Mouse (Mus musculus) liver, embryonic 11.5 days (tissue): Measurements from ENCODE around the gene Clec2h. TPM values are rescaled to one million over a fixed set of nuclear protein-coding genes. Genes with fewer than 3 reads are reported as not detected.
"Not testable (repeated sequence)": the region's sequence is repeated elsewhere in the genome, so short reads cannot be mapped to it uniquely, and the experiment has no call there.

ENCODE experiments used
- ATAC-seq: fragments of 200-750 bp; cut with Nextera tagmentation; replicated peaks from 2 replicates; pipeline ENCODE4 v1.8.0; 2017; ENCODE audit warnings: moderate number of reproducible peaks, mild to moderate bottlenecking, moderate TSS enrichment, moderate library complexity; ENCODE audit not compliant: low FRiP score
- DNase-seq: peaks from one replicate; pipeline ENCODE4 v3.0.0-alpha.2; 2017; ENCODE audit warnings: low spot score
- H3K27ac ChIP-seq: fragments of 300-500 bp; sonication (generic); 2 replicates; pipeline ENCODE4 v1.5.1; 2014; ENCODE audit warnings: mild to moderate bottlenecking, low read depth, low read length, control low read depth
- H3K27me3 ChIP-seq: fragments of 300-500 bp; sonication (generic); replicated peaks from 2 replicates; pipeline ENCODE4 v1.6.1; 2014; ENCODE audit warnings: low read length, mixed read lengths; ENCODE audit not compliant: control insufficient read depth, insufficient read depth
- H3K36me3 ChIP-seq: fragments of 300-500 bp; sonication (generic); 2 replicates; pipeline ENCODE4 v1.6.1; 2014; ENCODE audit warnings: mild to moderate bottlenecking, low read length, moderate library complexity, mixed read lengths; ENCODE audit not compliant: control insufficient read depth, insufficient read depth
- H3K4me1 ChIP-seq: fragments of 300-500 bp; sonication (generic); replicated peaks from 2 replicates; pipeline ENCODE4 v1.6.1; 2014; ENCODE audit warnings: low read length, mixed read lengths; ENCODE audit not compliant: control insufficient read depth, insufficient read depth
- H3K4me2 ChIP-seq: fragments of 300-500 bp; sonication (generic); 2 replicates; pipeline ENCODE4 v1.6.1; 2014; ENCODE audit warnings: mild to moderate bottlenecking, control low read depth, moderate library complexity
- H3K4me3 ChIP-seq: fragments of 300-500 bp; sonication (generic); 2 replicates; pipeline ENCODE4 v1.5.1; 2014; ENCODE audit warnings: low read depth, low read length, control low read depth
- H3K9ac ChIP-seq: fragments of 300-500 bp; sonication (generic); 2 replicates; pipeline ENCODE4 v1.6.1; 2014; ENCODE audit warnings: low read depth, low read length, control low read depth
- H3K9me3 ChIP-seq: fragments of 300-500 bp; sonication (generic); 2 replicates; pipeline ENCODE4 v1.6.1; 2016; ENCODE audit warnings: low read length, inconsistent platforms, mixed read lengths; ENCODE audit not compliant: control insufficient read depth
- WGBS: fragments of 180-500 bp; shearing (Covaris S2); extraction: QIAGEN DNeasy Blood & Tissue Kit; methylation state at CpG from one replicate; pipeline ENCODE4 v1.1.7; 2014; 5-methylcytosine and 5-hydroxymethylcytosine counted together
- polyA plus RNA-seq: library from polyadenylated mRNA; unstranded; fragments of >200 nt; fragmentation: Nextera tagmentation; extraction: Ambion mirVana; gene quantifications from 2 replicates; pipeline ENCODE4 v1.2.1, GENCODE M21; 2014

The Clec2h gene
- polyA plus RNA-seq, 1 experiment from 2014 or later = not detected

GRCm38 (mm10) chr6:128641116-128641716, 21.0 kb upstream of the Clec2h start:
- Histone ChIP-seq H3K36me3 (no peaks in the 10 kb centered on the region), H3K4me2 (no peak overlapping the region), H3K4me1 (no peaks in the 10 kb centered on the region), H3K27ac (no peak overlapping the region), H3K9me3 (no peaks in the 10 kb centered on the region), H3K4me3 (no peak overlapping the region), H3K27me3 (no peaks in the 10 kb centered on the region), H3K9ac (no peak overlapping the region)
- 65% methylated on average over 2 of the region's 2 CpGs for WGBS
- DNase-seq = no peak
- no peak for ATAC-seq

- Histone ChIP-seq H3K36me3 (no peaks in the 10 kb centered on the region), H3K9me3 (no peaks in the 10 kb centered on the region), H3K4me3 (no peak overlapping the region), H3K4me2 (no peak overlapping the region), H3K9ac (no peak overlapping the region), H3K4me1 (no peaks in the 10 kb centered on the region), H3K27me3 (no peaks in the 10 kb centered on the region), H3K27ac (no peak overlapping the region)
- no peak for DNase-seq
- no peak for ATAC-seq
- WGBS = 59% methylated on average over 2 of the region's 2 CpGs
Observed at GRCm38 (mm10) chr6:128643999-128644398, 18.2 kb upstream of the Clec2h start.

DNA sequence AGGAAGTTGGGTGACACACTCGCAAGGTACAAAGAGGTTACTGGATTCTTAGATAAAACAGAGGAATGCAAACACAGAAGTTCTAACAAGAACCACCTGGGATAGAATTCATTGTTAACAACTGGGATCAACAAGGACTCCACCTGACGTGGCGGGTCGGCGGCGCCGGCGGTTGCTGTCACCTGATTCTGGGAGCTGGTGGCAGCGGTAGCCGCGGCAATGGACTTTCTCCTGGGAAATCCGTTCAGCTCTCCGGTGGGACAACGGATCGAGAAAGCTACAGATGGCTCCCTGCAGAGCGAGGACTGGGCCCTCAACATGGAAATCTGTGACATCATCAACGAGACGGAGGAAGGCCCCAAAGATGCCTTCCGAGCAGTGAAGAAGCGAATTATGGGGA, 17.5 kb upstream of the Clec2h start:
- not testable (repeated sequence) for DNase-seq, H3K4me2 ChIP-seq, ATAC-seq, H3K9me3 ChIP-seq, H3K36me3 ChIP-seq, H3K27ac ChIP-seq, H3K4me3 ChIP-seq, H3K27me3 ChIP-seq, H3K4me1 ChIP-seq, H3K9ac ChIP-seq
- WGBS = 94% methylated on average over 20 of the region's 20 CpGs

DNA sequence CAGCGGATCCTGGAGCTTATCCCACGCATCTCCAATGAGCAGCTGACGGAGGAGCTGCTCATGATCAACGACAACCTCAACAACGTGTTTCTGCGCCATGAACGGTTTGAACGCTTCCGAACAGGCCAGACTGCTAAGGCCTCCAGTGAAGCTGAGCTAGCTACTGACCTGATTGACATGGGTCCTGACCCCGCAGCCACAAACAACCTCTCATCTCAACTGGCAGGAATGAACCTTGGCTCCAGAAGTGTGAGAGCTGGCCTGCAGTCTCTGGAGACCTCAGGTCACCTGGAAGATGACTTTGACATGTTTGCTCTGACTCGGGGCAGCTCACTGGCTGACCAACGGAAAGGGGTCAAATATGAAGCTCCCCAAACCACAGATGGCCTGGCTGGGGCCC, 16.5 kb upstream of the Clec2h start:
- not testable (repeated sequence) for DNase-seq, H3K27me3 ChIP-seq, H3K27ac ChIP-seq, H3K9me3 ChIP-seq, H3K4me3 ChIP-seq, H3K9ac ChIP-seq, H3K4me2 ChIP-seq, H3K4me1 ChIP-seq, H3K36me3 ChIP-seq
- WGBS = 77% methylated on average over 12 of the region's 12 CpGs
- peak; percentile 47; the same call in 1 of the 2 replicates for ATAC-seq

- ATAC-seq (no peak), DNase-seq (no peak)
- Histone ChIP-seq H3K27ac (no peak overlapping the region), H3K9ac (no peak overlapping the region), H3K36me3 (no peaks in the 10 kb centered on the region), H3K4me1 (no peaks in the 10 kb centered on the region), H3K4me2 (no peak overlapping the region), H3K27me3 (no peaks in the 10 kb centered on the region), H3K9me3 (no peaks in the 10 kb centered on the region), H3K4me3 (no peak overlapping the region)
- WGBS = 85% methylated on average over 3 of the region's 3 CpGs
Observed at GRCm38 (mm10) chr6:128649681-128650080, 12.5 kb upstream of the Clec2h start.

DNA sequence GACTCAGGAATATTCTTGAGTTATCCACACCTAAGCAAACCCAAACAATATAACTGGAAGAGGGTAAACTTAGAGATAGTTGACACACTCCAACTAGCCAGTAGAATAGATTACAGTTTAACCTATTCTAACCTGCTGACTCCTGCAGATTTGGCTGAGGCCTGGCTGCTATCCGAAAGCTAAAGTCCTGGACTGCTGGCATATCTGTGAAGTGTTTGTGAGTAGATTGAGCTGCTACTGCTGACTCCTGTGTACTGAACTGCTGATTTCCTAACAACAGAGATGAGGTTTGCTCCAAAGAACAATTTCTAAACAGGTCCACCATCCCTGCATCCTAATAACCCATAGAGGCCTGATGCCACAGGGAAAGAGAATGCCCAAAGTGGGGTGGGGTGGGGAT, 12.0 kb upstream of the Clec2h start:
- ATAC-seq (no peak), DNase-seq (no peak)
- no peak overlapping the region for H3K4me3 ChIP-seq
- H3K27ac ChIP-seq = no peak overlapping the region
- H3K4me2 ChIP-seq = no peak overlapping the region
- 75% methylated on average over 1 of the region's 1 CpGs for WGBS
- H3K4me1 ChIP-seq = no peaks in the 10 kb centered on the region
- H3K36me3 ChIP-seq = no peaks in the 10 kb centered on the region
- no peak overlapping the region for H3K9ac ChIP-seq
- H3K27me3 ChIP-seq = no peaks in the 10 kb centered on the region
- H3K9me3 ChIP-seq = no peaks in the 10 kb centered on the region

GRCm38 (mm10) chr6:128650827-128651226, 11.4 kb upstream of the Clec2h start:
- not testable (repeated sequence) for H3K4me2 ChIP-seq, H3K4me1 ChIP-seq, H3K4me3 ChIP-seq, H3K36me3 ChIP-seq, H3K27me3 ChIP-seq, H3K27ac ChIP-seq, H3K9ac ChIP-seq, H3K9me3 ChIP-seq, ATAC-seq, DNase-seq
- WGBS = 81% methylated on average over 4 of the region's 7 CpGs

DNA sequence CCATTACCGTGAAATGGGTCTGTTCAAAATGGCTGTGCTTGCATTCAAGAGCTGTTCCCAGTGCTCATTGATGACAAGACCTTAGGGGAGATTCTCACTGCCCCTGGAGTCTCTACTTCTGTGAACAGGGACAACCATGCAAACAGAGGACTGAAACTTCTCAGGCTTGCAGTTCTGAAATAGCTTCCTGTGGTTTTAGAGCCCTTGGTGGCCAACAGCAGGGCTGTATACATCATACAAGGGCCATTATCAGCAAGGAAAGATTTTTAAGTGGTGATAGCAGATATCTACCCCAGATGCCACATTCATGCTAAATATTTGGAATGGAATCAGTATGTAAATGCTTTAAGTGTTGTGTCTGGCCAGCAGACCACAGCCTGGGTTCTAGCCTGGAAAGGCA, 9.2 kb upstream of the Clec2h start:
- H3K27me3 ChIP-seq = no peaks in the 10 kb centered on the region
- no peaks in the 10 kb centered on the region for H3K9me3 ChIP-seq
- ATAC-seq = no peak
- no peaks in the 10 kb centered on the region for H3K36me3 ChIP-seq
- no peaks in the 10 kb centered on the region for H3K4me1 ChIP-seq
- 91% methylated on average over 1 of the region's 1 CpGs for WGBS
- H3K4me2 ChIP-seq = no peak overlapping the region
- H3K9ac ChIP-seq = no peak overlapping the region
- H3K4me3 ChIP-seq = no peak overlapping the region
- DNase-seq = no peak
- H3K27ac ChIP-seq = no peak overlapping the region

GRCm38 (mm10) chr6:128661249-128661648, 936 bp upstream of the Clec2h start:
- WGBS = 83% methylated on average over 1 of the region's 1 CpGs
- Histone ChIP-seq H3K27ac (no peak overlapping the region), H3K9ac (no peak overlapping the region), H3K4me1 (no peaks in the 10 kb centered on the region), H3K27me3 (no peaks in the 10 kb centered on the region), H3K4me3 (no peak overlapping the region), H3K36me3 (no peaks in the 10 kb centered on the region), H3K9me3 (no peaks in the 10 kb centered on the region), H3K4me2 (no peak overlapping the region)
- no peak for DNase-seq
- ATAC-seq = no peak
